Mouse (Mus musculus) forebrain, embryonic 13.5 days (tissue): ENCODE data around the gene Sh2d3c. TPM values are rescaled to one million over a fixed set of nuclear protein-coding genes. Genes with fewer than 3 reads are reported as not detected.

Experiments used
- ATAC-seq: fragments of 200-750 bp; cut with Nextera tagmentation; 2 replicates; pipeline ENCODE4 v1.8.0; 2017
- H3K27ac ChIP-seq: fragments of 300-500 bp; sonication (generic); 2 replicates; pipeline ENCODE4 v1.5.1; 2015; ENCODE audit warnings: inconsistent platforms, mild to moderate bottlenecking, moderate library complexity
- H3K27me3 ChIP-seq: fragments of 300-500 bp; sonication (generic); 2 replicates; pipeline ENCODE4 v1.6.1; 2015; ENCODE audit warnings: mild to moderate bottlenecking, inconsistent platforms
- H3K36me3 ChIP-seq: fragments of 300-500 bp; sonication (generic); 2 replicates; pipeline ENCODE4 v1.6.1; 2015; ENCODE audit warnings: mild to moderate bottlenecking, inconsistent platforms; ENCODE audit not compliant: poor library complexity, severe bottlenecking
- H3K4me1 ChIP-seq: fragments of 300-500 bp; sonication (generic); 2 replicates; pipeline ENCODE4 v1.6.1; 2015; ENCODE audit warnings: inconsistent platforms
- H3K4me2 ChIP-seq: fragments of 300-500 bp; sonication (generic); 2 replicates; pipeline ENCODE4 v1.6.1; 2015; ENCODE audit warnings: inconsistent platforms, mild to moderate bottlenecking, moderate library complexity
- H3K4me3 ChIP-seq: fragments of 300-500 bp; sonication (generic); 2 replicates; pipeline ENCODE4 v1.5.1; 2015; ENCODE audit warnings: mild to moderate bottlenecking, inconsistent platforms
- H3K9ac ChIP-seq: fragments of 300-500 bp; sonication (generic); 2 replicates; pipeline ENCODE4 v1.6.1; 2015; ENCODE audit warnings: mild to moderate bottlenecking, inconsistent platforms
- H3K9me3 ChIP-seq: fragments of 300-500 bp; sonication (generic); replicated peaks from 2 replicates; pipeline ENCODE4 v1.6.1; 2016; ENCODE audit warnings: inconsistent platforms
- WGBS: fragments of 180-500 bp; shearing (Covaris S2); methylation state at CpG from one replicate; pipeline ENCODE4 v1.1.7; 2015; 5-methylcytosine and 5-hydroxymethylcytosine counted together
- polyA plus RNA-seq: library from polyadenylated mRNA; unstranded; fragments of >200 nt; fragmentation: Nextera tagmentation; extraction: Ambion mirVana; gene quantifications from 2 replicates; pipeline ENCODE4 v1.2.1, GENCODE M21; 2015

The Sh2d3c gene
- polyA plus RNA-seq, 1 experiment from 2014 or later: 23.5 TPM

- Histone ChIP-seq H3K4me2 (no peak overlapping the region), H3K27me3 (no peaks in the 10 kb centered on the region), H3K27ac (no peak overlapping the region), H3K36me3 (peaks cover 62% of the 10 kb centered on the region), H3K4me3 (no peak overlapping the region), H3K9me3 (no peaks in the 10 kb centered on the region), H3K9ac (no peak overlapping the region), H3K4me1 (no peaks in the 10 kb centered on the region)
- ATAC-seq: no peak
- WGBS: 95% methylated on average over 8 of the region's 8 CpGs
These were observed 17.8 kb upstream of the Sh2d3c start for GRCm38 (mm10) chr2:32703046-32703445.

DNA sequence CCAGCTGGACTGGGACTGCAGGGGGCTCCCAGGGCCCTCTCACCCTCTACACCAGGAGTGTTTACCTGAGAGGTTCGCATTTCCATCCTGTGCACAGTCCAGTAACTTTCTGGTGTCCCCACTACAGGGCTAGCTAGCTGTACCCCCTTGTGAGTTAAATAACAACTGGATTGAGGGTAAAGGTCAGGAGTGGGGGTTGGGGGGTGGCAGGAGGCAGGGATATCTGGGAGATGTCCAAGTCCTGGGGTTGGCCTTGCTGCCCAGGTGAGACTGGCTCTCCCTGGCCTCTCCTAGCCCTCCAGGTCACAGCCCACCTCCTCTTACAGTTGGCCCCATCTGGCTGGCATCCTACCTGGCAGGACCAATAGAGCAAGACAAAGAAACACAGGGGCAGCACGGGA lies 16.8 kb upstream of the Sh2d3c start, which contains the start of gene Fpgs:
Gene Fpgs, minus strand, starts transcription at position 125 of the 401 bp plus-strand sequence.
- Histone ChIP-seq H3K9me3 (no peaks in the 10 kb centered on the region), H3K4me1 (no peaks in the 10 kb centered on the region), H3K27ac (no peak within 1 kb of the TSS), H3K9ac (no peak within 1 kb of the TSS), H3K36me3 (peaks cover 71% of the 10 kb centered on the region), H3K27me3 (no peaks in the 10 kb centered on the region), H3K4me2 (no peak within 1 kb of the TSS), H3K4me3 (no peak within 1 kb of the TSS)
- no peak for ATAC-seq
- 83% methylated on average over 2 of the region's 2 CpGs for WGBS

DNA sequence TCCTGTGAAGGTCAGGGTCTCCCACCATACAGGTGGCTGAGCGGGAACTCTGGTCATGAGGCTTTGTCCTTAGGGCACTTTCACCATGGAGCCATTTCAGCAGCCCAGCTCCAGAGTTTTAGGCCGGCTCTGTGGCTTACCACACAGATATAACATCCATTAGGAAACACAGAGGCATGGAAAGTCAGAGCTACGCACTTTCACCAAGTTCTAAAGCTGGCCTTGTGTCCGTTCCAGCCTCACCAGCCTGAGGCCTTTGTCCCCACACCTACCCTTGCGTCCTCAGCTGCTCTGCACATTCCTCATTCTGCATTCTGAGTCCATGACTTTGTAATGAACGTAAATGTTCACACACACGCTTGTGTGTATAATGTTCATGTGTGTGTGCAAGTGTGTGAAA lies 15.8 kb upstream of the Sh2d3c start:
- no peak overlapping the region for H3K9ac ChIP-seq
- no peak overlapping the region for H3K4me2 ChIP-seq
- no peaks in the 10 kb centered on the region for H3K27me3 ChIP-seq
- H3K4me3 ChIP-seq: no peak overlapping the region
- H3K36me3 ChIP-seq: peaks cover 81% of the 10 kb centered on the region
- no peaks in the 10 kb centered on the region for H3K9me3 ChIP-seq
- no peak for ATAC-seq
- 92% methylated on average over 7 of the region's 7 CpGs for WGBS
- H3K27ac ChIP-seq: no peak overlapping the region
- H3K4me1 ChIP-seq: no peaks in the 10 kb centered on the region

- H3K4me1 ChIP-seq: peaks cover 9% of the 10 kb centered on the region
- H3K4me3 ChIP-seq: no peak overlapping the region
- no peaks in the 10 kb centered on the region for H3K9me3 ChIP-seq
- no peak overlapping the region for H3K27ac ChIP-seq
- no peak for ATAC-seq
- no peak overlapping the region for H3K4me2 ChIP-seq
- no peaks in the 10 kb centered on the region for H3K27me3 ChIP-seq
- peaks cover 89% of the 10 kb centered on the region for H3K36me3 ChIP-seq
- no peak overlapping the region for H3K9ac ChIP-seq
- WGBS: 96% methylated on average over 6 of the region's 6 CpGs
These were observed 13.9 kb upstream of the Sh2d3c start for GRCm38 (mm10) chr2:32706971-32707370.

- no peak overlapping the region for H3K9ac ChIP-seq
- peaks cover 73% of the 10 kb centered on the region for H3K36me3 ChIP-seq
- peaks cover 11% of the 10 kb centered on the region for H3K4me1 ChIP-seq
- no peak overlapping the region for H3K4me2 ChIP-seq
- no peak for ATAC-seq
- H3K27me3 ChIP-seq: no peaks in the 10 kb centered on the region
- 40% methylated on average over 3 of the region's 3 CpGs for WGBS
- H3K4me3 ChIP-seq: no peak overlapping the region
- no peak overlapping the region for H3K27ac ChIP-seq
- no peaks in the 10 kb centered on the region for H3K9me3 ChIP-seq
These were observed 12.2 kb upstream of the Sh2d3c start for GRCm38 (mm10) chr2:32708643-32709042.

- peaks cover 63% of the 10 kb centered on the region for H3K36me3 ChIP-seq
- no peaks in the 10 kb centered on the region for H3K27me3 ChIP-seq
- no peak overlapping the region for H3K9ac ChIP-seq
- H3K27ac ChIP-seq: no peak overlapping the region
- no peak for ATAC-seq
- no peaks in the 10 kb centered on the region for H3K9me3 ChIP-seq
- H3K4me2 ChIP-seq: no peak overlapping the region
- peaks cover 19% of the 10 kb centered on the region for H3K4me1 ChIP-seq
- WGBS: 92% methylated on average over 20 of the region's 20 CpGs
- no peak overlapping the region for H3K4me3 ChIP-seq
These were observed 11.2 kb upstream of the Sh2d3c start for GRCm38 (mm10) chr2:32709521-32710137.

DNA sequence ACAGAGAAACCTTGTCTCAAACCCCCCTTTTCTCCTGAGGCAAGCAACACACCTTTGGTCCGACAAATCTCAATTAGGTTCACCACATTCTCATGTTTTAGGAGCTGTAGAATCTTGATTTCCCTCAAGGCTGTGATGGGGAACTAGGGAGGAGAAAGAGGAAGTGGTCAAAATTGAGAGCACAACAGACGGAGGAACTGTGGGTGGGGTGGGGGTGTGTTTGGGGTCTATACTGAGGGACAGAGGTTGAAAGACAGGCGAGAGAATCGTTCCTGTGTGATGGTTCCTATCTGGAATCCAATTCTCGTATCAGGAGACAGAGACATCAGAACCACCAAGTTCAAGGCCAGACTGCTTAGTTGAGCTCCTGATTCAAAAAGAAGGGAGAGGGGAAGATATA lies 10.4 kb upstream of the Sh2d3c start:
- Histone ChIP-seq H3K4me3 (no peak overlapping the region), H3K4me1 (peaks cover 19% of the 10 kb centered on the region), H3K27ac (no peak overlapping the region), H3K9me3 (no peaks in the 10 kb centered on the region), H3K4me2 (no peak overlapping the region), H3K9ac (no peak overlapping the region), H3K36me3 (peaks cover 55% of the 10 kb centered on the region), H3K27me3 (no peaks in the 10 kb centered on the region)
- ATAC-seq: no peak
- 92% methylated on average over 5 of the region's 5 CpGs for WGBS

- H3K27ac ChIP-seq: peak overlapping the region; percentile 99; the same call in 1 of the 2 replicates
- ATAC-seq: no peak
- H3K27me3 ChIP-seq: no peaks in the 10 kb centered on the region
- peaks cover 19% of the 10 kb centered on the region for H3K4me1 ChIP-seq
- H3K4me2 ChIP-seq: peak overlapping the region; percentile 99
- peaks cover 44% of the 10 kb centered on the region for H3K36me3 ChIP-seq
- WGBS: 28% methylated on average over 9 of the region's 9 CpGs
- peak overlapping the region; percentile 98 for H3K4me3 ChIP-seq
- peak overlapping the region; percentile 92 for H3K9ac ChIP-seq
- H3K9me3 ChIP-seq: no peaks in the 10 kb centered on the region
These were observed 9.4 kb upstream of the Sh2d3c start for GRCm38 (mm10) chr2:32711301-32712056.

DNA sequence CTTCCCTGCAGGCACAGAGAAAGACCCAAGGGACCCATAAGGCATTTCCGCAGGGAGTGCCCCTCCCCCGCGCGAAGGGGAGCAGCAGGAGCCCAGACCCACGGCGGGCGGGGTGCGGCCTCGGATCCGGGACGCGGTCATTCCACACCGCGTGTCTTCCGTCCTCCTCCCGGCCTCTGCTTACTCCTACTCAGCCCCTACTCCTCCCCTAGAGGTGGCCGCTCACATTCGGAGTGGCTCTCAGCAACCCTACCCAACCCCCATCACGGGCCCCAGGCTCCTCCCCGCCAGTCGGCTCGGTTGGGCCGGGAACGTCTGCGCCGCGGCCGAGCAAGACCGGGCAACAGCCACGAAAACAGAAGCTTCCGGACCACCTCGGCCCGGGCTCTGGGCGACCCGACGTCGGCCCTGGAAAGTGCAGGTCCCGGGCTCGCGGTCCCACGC lies 8.7 kb upstream of the Sh2d3c start:
- WGBS: 1% methylated on average over 38 of the region's 41 CpGs
- H3K4me2 ChIP-seq: peak overlapping the region; percentile 99
- peak overlapping the region; percentile 92 for H3K9ac ChIP-seq
- peaks cover 38% of the 10 kb centered on the region for H3K36me3 ChIP-seq
- no peaks in the 10 kb centered on the region for H3K27me3 ChIP-seq
- H3K4me3 ChIP-seq: peak overlapping the region; percentile 98
- H3K9me3 ChIP-seq: no peaks in the 10 kb centered on the region
- peaks cover 19% of the 10 kb centered on the region for H3K4me1 ChIP-seq
- H3K27ac ChIP-seq: peak overlapping the region; percentile 99
- peak; percentile 29 for ATAC-seq

DNA sequence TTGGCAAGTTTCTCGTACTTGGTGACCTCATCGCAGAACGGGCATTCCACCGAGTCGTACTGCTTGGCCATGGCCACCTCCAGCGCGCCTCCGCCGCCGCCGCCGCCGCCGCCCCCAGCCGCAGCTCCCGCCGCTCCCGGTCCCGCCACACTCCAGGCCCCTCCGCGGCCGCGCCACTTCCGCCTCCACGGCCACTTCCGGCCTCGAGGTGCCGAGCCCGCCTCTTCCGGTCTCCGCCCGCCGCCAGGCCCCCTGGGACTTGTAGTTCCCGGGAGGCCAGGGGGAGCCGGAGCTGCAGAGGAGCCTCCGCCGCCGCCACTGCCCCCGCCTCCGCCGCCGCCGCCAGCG lies 8.3 kb upstream of the Sh2d3c start:
- 0% methylated on average over 21 of the region's 44 CpGs for WGBS
- Histone ChIP-seq H3K4me1 (peaks cover 19% of the 10 kb centered on the region), H3K4me2 (peak overlapping the region; percentile 99), H3K27ac (peak overlapping the region; percentile 99), H3K27me3 (no peaks in the 10 kb centered on the region), H3K9ac (peak overlapping the region; percentile 92), H3K4me3 (peak overlapping the region; percentile 98), H3K9me3 (no peaks in the 10 kb centered on the region), H3K36me3 (peaks cover 34% of the 10 kb centered on the region)
- peak; percentile 94 for ATAC-seq

GRCm38 (mm10) chr2:32712934-32713817 lies 7.7 kb upstream of the Sh2d3c start, which contains the start of gene Cdk9:
Cdk9 (minus strand) TSS chr2:32713076.
- H3K27me3 ChIP-seq: no peaks in the 10 kb centered on the region
- H3K27ac ChIP-seq: peak within 1 kb of the TSS; percentile 99
- H3K9ac ChIP-seq: peak within 1 kb of the TSS; percentile 92
- H3K4me3 ChIP-seq: peak within 1 kb of the TSS; percentile 98
- H3K36me3 ChIP-seq: peaks cover 27% of the 10 kb centered on the region
- peak; percentile 88 for ATAC-seq
- H3K4me1 ChIP-seq: peaks cover 19% of the 10 kb centered on the region
- under 1% methylated on average over 32 of the region's 79 CpGs for WGBS
- H3K9me3 ChIP-seq: no peaks in the 10 kb centered on the region
- peak within 1 kb of the TSS; percentile 99 for H3K4me2 ChIP-seq
